Mouse (Mus musculus) limb, embryonic 15.5 days (tissue): Measurements from ENCODE around the gene Ndc1. TPM values are rescaled to one million over a fixed set of nuclear protein-coding genes. Genes with fewer than 3 reads are reported as not detected.
A peak's percentile ranks its signal among the peaks of the same experiment; 100 is the strongest.

ENCODE experiments used
- ATAC-seq: fragments of 200-750 bp; cut with Nextera tagmentation; 2 replicates; pipeline ENCODE4 v1.8.0; 2017; ENCODE audit warnings: low read depth, moderate TSS enrichment; ENCODE audit not compliant: insufficient number of reproducible peaks, low FRiP score, low TSS enrichment
- H3K27ac ChIP-seq: fragments of 300-500 bp; sonication (generic); 2 replicates; pipeline ENCODE4 v1.5.1; 2015; ENCODE audit warnings: moderate library complexity, mild to moderate bottlenecking, inconsistent platforms
- H3K27me3 ChIP-seq: fragments of 300-500 bp; sonication (generic); 2 replicates; pipeline ENCODE4 v1.6.1; 2015; ENCODE audit warnings: inconsistent platforms
- H3K36me3 ChIP-seq: fragments of 300-500 bp; sonication (generic); 2 replicates; pipeline ENCODE4 v1.6.1; 2015; ENCODE audit warnings: inconsistent platforms
- H3K4me1 ChIP-seq: fragments of 300-500 bp; sonication (generic); 2 replicates; pipeline ENCODE4 v1.6.1; 2015; ENCODE audit warnings: inconsistent platforms
- H3K4me2 ChIP-seq: fragments of 300-500 bp; sonication (generic); 2 replicates; pipeline ENCODE4 v1.6.1; 2015; ENCODE audit warnings: mild to moderate bottlenecking, inconsistent platforms
- H3K4me3 ChIP-seq: fragments of 300-500 bp; sonication (generic); 2 replicates; pipeline ENCODE4 v1.5.1; 2015; ENCODE audit warnings: mild to moderate bottlenecking, inconsistent platforms
- H3K9ac ChIP-seq: fragments of 300-500 bp; sonication (generic); 2 replicates; pipeline ENCODE4 v1.6.1; 2015; ENCODE audit warnings: inconsistent platforms
- H3K9me3 ChIP-seq: fragments of 300-500 bp; sonication (generic); 2 replicates; pipeline ENCODE4 v1.6.1; 2016; ENCODE audit warnings: inconsistent platforms
- WGBS: fragments of 180-500 bp; shearing (Covaris S2); methylation state at CpG from one replicate; pipeline ENCODE4 v1.1.7; 2015; 5-methylcytosine and 5-hydroxymethylcytosine counted together
- polyA plus RNA-seq: library from polyadenylated mRNA; unstranded; fragments of >200 nt; fragmentation: Nextera tagmentation; extraction: Ambion mirVana; gene quantifications from 2 replicates; pipeline ENCODE4 v1.2.1, GENCODE M21; 2015

Ndc1 gene
- polyA plus RNA-seq: 27.1 and 28.3 TPM in 2 replicates

- peak; percentile 97 for ATAC-seq
- H3K4me3 ChIP-seq: peak within 1 kb of the TSS; percentile 89
- H3K9me3 ChIP-seq: no peaks in the 10 kb centered on the region
- under 1% methylated on average over 51 of the region's 51 CpGs for WGBS
- H3K36me3 ChIP-seq: peaks cover 17% of the 10 kb centered on the region
- peak within 1 kb of the TSS; percentile 72 for H3K9ac ChIP-seq
- peaks cover 6% of the 10 kb centered on the region for H3K4me1 ChIP-seq
- peak within 1 kb of the TSS; percentile 71 for H3K4me2 ChIP-seq
- H3K27me3 ChIP-seq: no peaks in the 10 kb centered on the region
- peak within 1 kb of the TSS; percentile 91 for H3K27ac ChIP-seq
Measured at GRCm38 (mm10) chr4:107367567-107368314, at the start of gene Ndc1. TSS of gene Ndc1 (plus strand) at chr4:107367784.

GRCm38 (mm10) chr4:107318646-107319045, 48.9 kb upstream of the Ndc1 start:
- H3K36me3 ChIP-seq: peaks cover 68% of the 10 kb centered on the region

GRCm38 (mm10) chr4:107321041-107321440, 46.5 kb upstream of the Ndc1 start:
- 57% methylated on average over 2 of the region's 2 CpGs for WGBS
- no peak overlapping the region for H3K4me3 ChIP-seq
- no peak for ATAC-seq
- no peak overlapping the region for H3K9ac ChIP-seq
- H3K9me3 ChIP-seq: no peaks in the 10 kb centered on the region
- no peaks in the 10 kb centered on the region for H3K27me3 ChIP-seq
- no peaks in the 10 kb centered on the region for H3K4me1 ChIP-seq
- peaks cover 81% of the 10 kb centered on the region for H3K36me3 ChIP-seq
- H3K27ac ChIP-seq: no peak overlapping the region
- no peak overlapping the region for H3K4me2 ChIP-seq

More at GRCm38 (mm10) chr4:107318646-107319045, 48.9 kb upstream of the Ndc1 start:
- Histone ChIP-seq H3K9ac (no peak overlapping the region), H3K4me2 (no peak overlapping the region), H3K4me1 (peaks cover 14% of the 10 kb centered on the region), H3K4me3 (no peak overlapping the region), H3K27ac (no peak overlapping the region), H3K9me3 (no peaks in the 10 kb centered on the region), H3K27me3 (no peaks in the 10 kb centered on the region)
- ATAC-seq: no peak
- 74% methylated on average over 8 of the region's 8 CpGs for WGBS

- H3K4me3 ChIP-seq: no peak overlapping the region
- ATAC-seq: no peak
- H3K9ac ChIP-seq: no peak overlapping the region
- peaks cover 73% of the 10 kb centered on the region for H3K36me3 ChIP-seq
- no peak overlapping the region for H3K4me2 ChIP-seq
- no peaks in the 10 kb centered on the region for H3K27me3 ChIP-seq
- H3K9me3 ChIP-seq: no peaks in the 10 kb centered on the region
- no peaks in the 10 kb centered on the region for H3K4me1 ChIP-seq
- no peak overlapping the region for H3K27ac ChIP-seq
- WGBS: 92% methylated on average over 2 of the region's 2 CpGs
Measured at GRCm38 (mm10) chr4:107323113-107323512, 44.5 kb upstream of the Ndc1 start.

DNA sequence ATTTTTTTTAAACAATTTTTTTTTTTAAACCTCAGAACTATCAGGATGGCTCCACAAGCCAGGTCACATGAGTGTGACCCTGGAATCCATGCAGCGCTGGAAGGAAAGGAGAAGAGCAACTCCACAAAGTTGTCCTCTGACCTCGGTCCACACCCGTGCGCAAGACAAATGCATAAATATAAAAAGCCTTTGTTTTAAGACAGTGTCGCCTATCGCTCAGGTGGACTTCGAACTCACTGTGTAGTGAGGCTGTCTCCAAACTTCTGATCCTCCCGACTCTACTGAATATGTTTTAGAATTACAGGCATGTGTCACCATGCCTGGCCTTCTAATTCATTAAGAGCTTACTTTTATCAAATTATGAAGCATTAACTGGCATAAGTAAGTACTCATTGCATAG, 39.1 kb upstream of the Ndc1 start:
- H3K27ac ChIP-seq: no peak overlapping the region
- WGBS: 94% methylated on average over 8 of the region's 8 CpGs
- peaks cover 35% of the 10 kb centered on the region for H3K36me3 ChIP-seq
- no peak overlapping the region for H3K4me2 ChIP-seq
- ATAC-seq: no peak
- no peak overlapping the region for H3K4me3 ChIP-seq
- H3K27me3 ChIP-seq: no peaks in the 10 kb centered on the region
- H3K4me1 ChIP-seq: no peaks in the 10 kb centered on the region
- no peak overlapping the region for H3K9ac ChIP-seq
- H3K9me3 ChIP-seq: no peaks in the 10 kb centered on the region

DNA sequence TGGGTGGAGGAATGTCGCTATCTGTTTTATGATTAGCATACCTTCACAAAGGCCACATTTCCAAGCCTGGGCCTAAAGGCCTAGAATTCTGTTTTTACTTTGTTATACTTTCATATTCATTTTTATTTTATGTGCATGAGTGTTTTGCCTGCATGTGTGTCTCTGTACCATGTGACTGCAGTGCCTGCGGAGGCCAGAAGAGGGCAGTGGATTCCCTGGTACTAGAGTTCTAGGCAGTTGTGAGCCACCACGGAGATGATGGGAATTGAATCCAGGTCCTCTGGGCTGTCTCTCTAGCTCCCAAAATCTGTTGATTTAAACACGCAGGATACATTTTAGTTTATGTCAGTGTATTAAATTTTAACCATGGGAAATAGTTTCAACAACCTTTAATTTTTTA, 34.1 kb upstream of the Ndc1 start:
- Histone ChIP-seq H3K27me3 (no peaks in the 10 kb centered on the region), H3K4me3 (no peak overlapping the region), H3K4me2 (no peak overlapping the region), H3K9ac (no peak overlapping the region), H3K27ac (no peak overlapping the region), H3K36me3 (peaks cover 15% of the 10 kb centered on the region), H3K9me3 (no peaks in the 10 kb centered on the region), H3K4me1 (no peaks in the 10 kb centered on the region)
- no peak for ATAC-seq
- 94% methylated on average over 4 of the region's 4 CpGs for WGBS

GRCm38 (mm10) chr4:107336356-107336755, 31.2 kb upstream of the Ndc1 start:
- H3K4me2 ChIP-seq: no peak overlapping the region
- H3K27ac ChIP-seq: no peak overlapping the region
- 58% methylated on average over 8 of the region's 8 CpGs for WGBS
- H3K9ac ChIP-seq: no peak overlapping the region
- peaks cover 4% of the 10 kb centered on the region; the same call in 1 of the 2 replicates for H3K36me3 ChIP-seq
- no peak overlapping the region for H3K4me3 ChIP-seq
- no peaks in the 10 kb centered on the region for H3K27me3 ChIP-seq
- no peak for ATAC-seq
- H3K9me3 ChIP-seq: no peaks in the 10 kb centered on the region
- 0 out of 2 replicates have a peak, but pooled peaks cover 3% of the 10 kb centered on the region for H3K4me1 ChIP-seq

DNA sequence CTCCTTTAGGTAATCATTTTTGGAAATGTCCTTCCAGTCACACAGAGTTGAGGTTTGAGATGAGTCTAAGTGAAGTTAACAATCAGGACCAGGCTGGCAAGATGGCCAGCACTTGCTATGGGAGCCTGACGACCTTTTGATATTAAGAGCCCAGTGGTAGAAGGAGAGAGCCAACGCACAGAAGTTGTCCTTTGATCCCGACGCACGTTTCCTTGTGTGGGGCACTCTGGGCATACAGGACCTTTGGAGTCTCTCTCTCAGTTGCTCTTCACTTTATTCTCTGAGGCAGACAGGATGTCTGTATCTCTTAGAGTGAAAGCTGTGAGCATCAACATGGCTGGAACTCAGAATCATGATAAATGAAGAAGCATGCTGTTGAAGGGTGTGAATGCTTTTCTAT, 30.1 kb upstream of the Ndc1 start:
- H3K4me3 ChIP-seq: no peak overlapping the region
- ATAC-seq: no peak
- 0 out of 2 replicates have a peak, but pooled peaks cover 3% of the 10 kb centered on the region for H3K4me1 ChIP-seq
- no peak overlapping the region for H3K27ac ChIP-seq
- H3K9ac ChIP-seq: no peak overlapping the region
- H3K9me3 ChIP-seq: no peaks in the 10 kb centered on the region
- no peaks in the 10 kb centered on the region for H3K27me3 ChIP-seq
- WGBS: 83% methylated on average over 5 of the region's 5 CpGs
- H3K36me3 ChIP-seq: peaks cover 4% of the 10 kb centered on the region; the same call in 1 of the 2 replicates
- H3K4me2 ChIP-seq: no peak overlapping the region

DNA sequence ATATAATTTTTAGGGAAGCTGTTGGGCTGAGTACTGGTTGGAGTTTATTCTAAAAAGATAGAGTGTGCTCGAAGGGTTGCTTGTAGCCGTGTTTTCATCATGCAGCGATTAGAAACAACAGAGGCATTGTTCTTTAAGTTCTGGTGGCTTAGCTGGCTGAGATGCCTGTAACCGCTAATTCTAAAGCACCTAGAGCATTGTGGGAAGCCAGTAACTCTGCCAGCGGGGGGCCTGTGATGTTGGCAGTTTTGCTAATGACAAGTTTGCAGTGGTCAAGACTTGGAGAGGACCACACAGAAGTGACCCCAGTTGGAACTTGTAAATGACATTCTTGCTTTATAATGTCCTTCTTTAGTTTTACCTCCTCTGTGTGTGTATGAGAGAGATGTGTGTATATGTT, 26.2 kb upstream of the Ndc1 start:
- H3K27ac ChIP-seq: peak overlapping the region; percentile 59; the same call in 1 of the 2 replicates
- H3K9ac ChIP-seq: no peak overlapping the region
- H3K9me3 ChIP-seq: no peaks in the 10 kb centered on the region
- 0 out of 2 replicates have a peak, but pooled peaks cover 3% of the 10 kb centered on the region for H3K4me1 ChIP-seq
- H3K4me2 ChIP-seq: no peak overlapping the region
- peaks cover 14% of the 10 kb centered on the region for H3K36me3 ChIP-seq
- H3K27me3 ChIP-seq: no peaks in the 10 kb centered on the region
- WGBS: 39% methylated on average over 5 of the region's 5 CpGs
- no peak for ATAC-seq
- H3K4me3 ChIP-seq: no peak overlapping the region

DNA sequence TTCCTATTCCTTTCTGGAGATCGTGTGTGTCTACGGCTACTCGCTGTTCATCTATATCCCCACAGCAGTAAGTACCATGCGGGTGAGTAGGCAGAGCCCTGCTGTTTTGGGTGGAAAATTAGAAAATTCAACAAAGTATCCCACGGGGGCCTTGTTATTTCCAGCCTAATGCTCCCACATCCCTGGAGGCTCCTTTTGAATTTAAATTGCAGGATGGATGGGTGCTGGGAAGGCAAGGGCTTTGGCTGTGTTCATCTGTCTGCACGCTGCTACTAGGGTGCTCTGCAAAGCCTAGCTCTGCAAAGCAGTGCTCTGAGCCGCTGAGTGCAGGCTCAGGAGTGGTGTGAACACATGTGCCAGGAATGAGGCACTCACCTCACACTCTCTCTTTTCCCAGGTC, 23.0 kb upstream of the Ndc1 start:
- H3K27me3 ChIP-seq: no peaks in the 10 kb centered on the region
- WGBS: 84% methylated on average over 7 of the region's 7 CpGs
- ATAC-seq: no peak
- H3K9me3 ChIP-seq: no peaks in the 10 kb centered on the region
- H3K36me3 ChIP-seq: peaks cover 24% of the 10 kb centered on the region
- no peak overlapping the region for H3K4me2 ChIP-seq
- H3K27ac ChIP-seq: no peak overlapping the region
- no peak overlapping the region for H3K4me3 ChIP-seq
- 0 out of 2 replicates have a peak overlapping the region, but pooled peaks have one; percentile 17 for H3K9ac ChIP-seq
- peaks cover 11% of the 10 kb centered on the region; the same call in 1 of the 2 replicates for H3K4me1 ChIP-seq

- no peak overlapping the region for H3K9ac ChIP-seq
- H3K27ac ChIP-seq: no peak overlapping the region
- H3K4me3 ChIP-seq: no peak overlapping the region
- peaks cover 8% of the 10 kb centered on the region; the same call in 1 of the 2 replicates for H3K4me1 ChIP-seq
- no peak for ATAC-seq
- H3K36me3 ChIP-seq: peaks cover 38% of the 10 kb centered on the region
- 71% methylated on average over 6 of the region's 6 CpGs for WGBS
- H3K9me3 ChIP-seq: no peaks in the 10 kb centered on the region
- H3K27me3 ChIP-seq: no peaks in the 10 kb centered on the region
- H3K4me2 ChIP-seq: no peak overlapping the region
Measured at GRCm38 (mm10) chr4:107347221-107347620, 20.4 kb upstream of the Ndc1 start.

DNA sequence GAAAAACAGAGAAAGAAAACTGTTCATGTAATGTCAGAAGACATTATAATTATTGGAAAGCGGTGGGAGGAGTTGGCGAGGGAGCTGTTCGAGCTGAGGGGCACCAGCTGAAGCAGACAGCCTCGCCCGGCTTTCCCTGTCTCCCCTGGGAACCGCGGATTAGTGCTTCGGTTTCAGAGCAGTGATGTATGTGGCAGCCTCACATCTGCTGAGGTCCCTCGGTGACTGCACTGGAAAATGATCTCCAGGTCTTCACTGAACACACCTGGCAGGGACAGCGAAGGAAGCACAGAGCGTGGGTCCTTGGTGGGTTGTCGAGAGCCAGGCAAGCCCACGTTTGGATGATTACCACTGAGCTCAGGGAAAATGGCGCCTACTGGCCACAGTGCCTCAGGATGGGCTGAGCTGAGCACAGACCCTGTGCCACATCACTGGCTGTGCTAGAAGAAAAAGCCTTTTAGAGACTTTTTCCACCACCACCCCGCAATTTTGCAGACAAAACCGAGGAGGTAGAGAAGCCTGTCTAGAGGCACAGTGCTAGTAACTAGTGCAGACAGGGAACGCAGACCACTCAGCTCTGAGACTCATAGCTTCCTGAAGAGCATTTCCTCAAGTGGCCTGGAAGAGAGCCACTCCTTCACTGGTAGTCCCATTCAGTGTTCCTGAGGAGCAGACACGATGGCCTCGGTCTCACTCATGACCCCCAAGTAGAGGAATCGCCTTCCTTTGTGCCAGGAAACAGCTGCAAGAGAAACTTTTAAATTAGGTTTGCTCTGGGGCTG, 18.9 kb upstream of the Ndc1 start:
- Histone ChIP-seq H3K4me1 (peaks cover 8% of the 10 kb centered on the region; the same call in 1 of the 2 replicates), H3K9me3 (no peaks in the 10 kb centered on the region), H3K4me2 (no peak overlapping the region), H3K4me3 (no peak overlapping the region), H3K36me3 (peaks cover 40% of the 10 kb centered on the region), H3K9ac (no peak overlapping the region), H3K27me3 (no peaks in the 10 kb centered on the region), H3K27ac (0 out of 2 replicates have a peak overlapping the region, but pooled peaks have one; percentile 4)
- ATAC-seq: no peak
- WGBS: 61% methylated on average over 20 of the region's 20 CpGs
